Mouse (Mus musculus) gastrocnemius, adult 2 months (tissue): ENCODE measurements around the gene Sf3b6. TPM values are rescaled to one million over a fixed set of nuclear protein-coding genes. Genes with fewer than 3 reads are reported as not detected.
"Not testable (repeated sequence)": the region's sequence is repeated elsewhere in the genome, so short reads cannot be mapped to it uniquely, and the experiment has no call there.

Experiments
- DNase-seq: peaks from one replicate; pipeline ENCODE4 v3.0.0; 2022
- H3K27ac ChIP-seq: fragments of 200-600 bp; 2 replicates; pipeline ENCODE4 v1.8.1; 2022; ENCODE audit warnings: mild to moderate bottlenecking
- H3K4me3 ChIP-seq: fragments of 200-600 bp; 2 replicates; pipeline ENCODE4 v1.8.1; 2022; ENCODE audit warnings: mild to moderate bottlenecking, moderate library complexity
- CTCF ChIP-seq: fragments of 200-600 bp; IDR thresholded peaks from 2 replicates; pipeline ENCODE4 v1.8.1; 2022; ENCODE audit warnings: antibody characterized with exemption, mild to moderate bottlenecking, moderate library complexity
- intact Hi-C: fragments of 180-260 bp; cut with DNase I; formaldehyde crosslinking; loops from one replicate; pipeline ENCODE4 v1.15.1; 2025
- long read RNA-seq, 2 experiments: library from polyadenylated mRNA; stranded (forward); transcript quantifications; one replicate each; pipeline ENCODE4 v2.0.0; 2021
- total RNA-seq, 2 experiments: library from RNA; stranded (reverse); gene quantifications; 2 replicates each; pipeline ENCODE4 v1.2.3; 2021

Sf3b6 gene
- 10 to 100 TPM; 24.0 to 37.0 TPM for total RNA-seq
- long read RNA-seq, experiment 1, transcript Sf3b6-201 (4 exons, 1,180 nt), result major isoform, 15 of 17 reads
- long read RNA-seq, experiment 1, partial matches to known transcripts, result 0 of 17 reads
- long read RNA-seq, experiment 1, other reads (novel, unspliced or antisense), result 0 of 17 reads
- long read RNA-seq, experiment 2, transcript Sf3b6-202 (2 exons, 455 nt), result minor isoform, 8 of 22 reads
- long read RNA-seq, experiment 2, transcript Sf3b6-201 (4 exons, 1,180 nt), result major isoform, 14 of 22 reads
- long read RNA-seq, experiment 2, partial matches to known transcripts, result 0 of 22 reads
- long read RNA-seq, experiment 2, other reads (novel, unspliced or antisense), result 0 of 22 reads

DNA sequence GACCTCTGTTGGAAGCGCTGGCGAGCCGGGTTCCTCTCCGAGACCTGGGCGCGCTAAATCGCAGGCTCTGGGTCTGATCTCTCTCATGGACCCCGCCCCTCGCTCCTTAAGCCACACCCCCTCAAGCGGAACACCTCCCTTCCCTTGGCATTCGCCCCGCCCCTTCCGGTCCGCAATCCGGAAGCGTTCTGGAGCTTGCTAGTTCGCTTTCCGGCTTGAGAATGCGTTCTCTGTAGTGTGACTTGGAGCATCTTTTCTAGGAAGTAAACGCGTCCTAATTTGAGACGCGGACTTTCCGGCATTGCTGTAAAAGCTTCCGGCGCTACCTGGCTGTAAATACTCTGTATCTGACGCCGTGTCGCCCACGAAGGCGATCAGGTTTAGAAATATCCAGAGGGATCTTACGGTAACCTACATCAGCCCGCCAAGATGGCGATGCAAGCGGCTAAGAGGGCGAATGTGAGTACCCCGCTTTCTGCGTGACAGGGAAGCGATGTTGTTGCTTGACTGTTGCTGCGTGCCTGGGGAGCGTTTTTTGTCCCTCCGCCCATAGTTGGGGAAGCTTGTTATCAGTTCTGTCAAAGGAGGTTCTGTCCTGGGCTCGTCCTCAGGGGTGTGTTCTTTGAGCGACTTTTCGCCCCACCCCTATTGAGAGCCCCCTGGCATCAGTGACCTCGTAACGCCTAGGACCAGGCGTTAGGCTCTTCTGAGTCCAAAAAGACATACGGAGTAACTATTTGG lies at the start of gene Sf3b6:
Sf3b6 (plus strand) TSS at position 184 of the 741 bp plus-strand sequence.
- H3K4me3 ChIP-seq, result peak within 1 kb of the TSS; percentile 76
- intact Hi-C loops, result loop anchor here (1.0 kb wide), 1 partner anchor 24 kb away; the partner anchor contains the start of gene Fkbp1b
- H3K27ac ChIP-seq, result peak within 1 kb of the TSS; percentile 92
- no peak for TF ChIP-seq CTCF
- peak; percentile 99 for DNase-seq

- intact Hi-C loops, result loop anchor here (5.0 to 10.0 kb wide), 2 partner anchors 94 to 196 kb away; no protein-coding TSS in a partner anchor
- DNase-seq, result peak; percentile 96
- H3K27ac ChIP-seq, result peak within 1 kb of the TSS; percentile 91
- peak within 1 kb of the TSS; percentile 86 for H3K4me3 ChIP-seq
- peak; percentile 97 for TF ChIP-seq CTCF
Measured at GRCm38 (mm10) chr12:4768492-4769332, 48.6 kb upstream of the Sf3b6 start, which contains the start of the genes Pfn4 and Fam228b. Gene Pfn4, plus strand, starts transcription at chr12:4769022. Gene Fam228b, minus strand, starts transcription at chr12:4769267.

GRCm38 (mm10) chr12:4769333-4769723 lies 48.0 kb upstream of the Sf3b6 start:
- Histone ChIP-seq H3K27ac (peak overlapping the region; percentile 91), H3K4me3 (peak overlapping the region; percentile 86)
- DNase-seq, result no peak
- intact Hi-C loops, result loop anchor here (5.0 to 10.0 kb wide), 2 partner anchors 95 to 197 kb away; no protein-coding TSS in a partner anchor
- no peak for TF ChIP-seq CTCF

DNA sequence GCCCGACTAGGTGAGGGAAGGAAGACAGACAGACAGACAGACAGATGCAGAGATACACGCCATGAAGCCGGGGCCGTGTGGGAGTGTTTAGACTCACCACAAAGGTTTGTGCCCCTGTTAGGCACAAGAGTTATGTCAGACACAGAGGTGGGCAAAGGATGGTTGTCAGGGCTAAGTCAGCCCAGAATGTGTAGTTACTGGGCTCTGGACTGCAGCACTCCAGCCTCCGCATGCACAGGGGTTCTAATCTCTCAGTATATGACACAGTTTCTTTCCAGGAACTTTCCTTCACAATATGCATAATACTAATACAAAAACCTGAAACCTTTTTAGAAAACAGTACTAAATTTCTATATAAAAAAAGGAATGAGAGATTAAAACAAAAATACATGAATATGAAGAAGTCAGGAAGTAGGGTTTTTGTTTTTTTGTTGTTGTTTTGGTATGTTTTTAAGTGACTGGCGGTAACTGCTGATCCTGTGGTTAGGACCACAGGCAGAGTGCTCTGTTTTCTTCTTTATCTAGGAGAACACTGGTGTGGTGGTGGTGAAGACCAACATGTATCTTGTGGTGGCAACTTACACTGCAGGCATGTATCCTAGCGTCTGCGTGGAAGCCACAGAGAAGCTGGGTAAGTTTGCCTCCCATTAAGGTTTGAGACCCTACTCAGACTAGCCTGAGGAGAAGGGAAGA lies 42.3 kb upstream of the Sf3b6 start:
- Histone ChIP-seq H3K4me3 (no peak overlapping the region), H3K27ac (no peak overlapping the region)
- TF ChIP-seq CTCF, result no peak
- DNase-seq, result no peak
- intact Hi-C loops, result no loop called here

GRCm38 (mm10) chr12:4775588-4775949 lies 41.8 kb upstream of the Sf3b6 start:
- no peak for TF ChIP-seq CTCF

DNA sequence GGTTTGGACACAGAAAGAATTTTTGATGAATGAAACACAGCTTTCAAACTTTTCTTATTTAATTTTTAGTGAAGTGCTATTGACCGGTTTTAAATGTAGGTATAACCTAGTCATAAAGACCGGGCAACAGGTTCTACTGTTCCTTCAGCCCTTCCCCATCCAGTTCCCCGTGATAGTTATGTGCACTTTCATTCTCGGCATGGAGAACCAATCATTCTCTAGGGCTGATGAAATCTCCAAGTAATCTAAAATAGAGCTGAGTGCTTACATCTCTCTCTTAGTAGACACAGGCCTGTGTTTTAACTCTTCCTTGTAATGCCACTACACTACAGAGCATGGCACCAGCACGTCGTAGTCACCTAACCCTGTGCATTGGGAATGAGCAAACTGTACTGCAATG lies 39.6 kb upstream of the Sf3b6 start:
- intact Hi-C loops, result no loop called here
- Histone ChIP-seq H3K4me3 (no peak overlapping the region), H3K27ac (no peak overlapping the region)
- DNase-seq, result no peak
- TF ChIP-seq CTCF, result no peak

More at GRCm38 (mm10) chr12:4775588-4775949, 41.8 kb upstream of the Sf3b6 start:
- intact Hi-C loops, result no loop called here
- H3K4me3 ChIP-seq, result no peak overlapping the region
- H3K27ac ChIP-seq, result no peak overlapping the region
- no peak for DNase-seq

- no peak for DNase-seq
- Histone ChIP-seq H3K4me3 (no peak overlapping the region), H3K27ac (no peak overlapping the region)
- no peak for TF ChIP-seq CTCF
- intact Hi-C loops, result no loop called here
Measured at GRCm38 (mm10) chr12:4780245-4780644, 37.1 kb upstream of the Sf3b6 start.

DNA sequence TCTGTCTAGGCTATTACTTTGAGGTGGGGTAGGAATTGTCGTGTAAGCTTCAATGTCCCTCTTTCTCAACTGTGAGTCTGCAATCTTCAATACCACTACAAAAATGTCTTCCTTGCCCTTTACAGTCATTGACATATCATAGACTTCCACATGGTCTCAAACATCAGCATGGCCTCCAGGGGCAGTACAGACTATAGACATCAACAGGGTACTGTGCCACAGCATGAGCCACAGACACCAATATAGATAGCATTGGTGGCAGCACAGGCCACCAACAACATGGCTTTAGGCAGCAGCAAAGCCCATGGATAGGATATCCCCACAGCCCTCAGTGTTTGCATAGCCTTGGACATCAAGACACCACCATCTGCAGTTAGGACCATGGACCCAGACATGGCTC lies 36.1 kb upstream of the Sf3b6 start:
- Histone ChIP-seq H3K27ac (no peak overlapping the region), H3K4me3 (no peak overlapping the region)
- no peak for DNase-seq
- TF ChIP-seq CTCF, result no peak
- intact Hi-C loops, result no loop called here

DNA sequence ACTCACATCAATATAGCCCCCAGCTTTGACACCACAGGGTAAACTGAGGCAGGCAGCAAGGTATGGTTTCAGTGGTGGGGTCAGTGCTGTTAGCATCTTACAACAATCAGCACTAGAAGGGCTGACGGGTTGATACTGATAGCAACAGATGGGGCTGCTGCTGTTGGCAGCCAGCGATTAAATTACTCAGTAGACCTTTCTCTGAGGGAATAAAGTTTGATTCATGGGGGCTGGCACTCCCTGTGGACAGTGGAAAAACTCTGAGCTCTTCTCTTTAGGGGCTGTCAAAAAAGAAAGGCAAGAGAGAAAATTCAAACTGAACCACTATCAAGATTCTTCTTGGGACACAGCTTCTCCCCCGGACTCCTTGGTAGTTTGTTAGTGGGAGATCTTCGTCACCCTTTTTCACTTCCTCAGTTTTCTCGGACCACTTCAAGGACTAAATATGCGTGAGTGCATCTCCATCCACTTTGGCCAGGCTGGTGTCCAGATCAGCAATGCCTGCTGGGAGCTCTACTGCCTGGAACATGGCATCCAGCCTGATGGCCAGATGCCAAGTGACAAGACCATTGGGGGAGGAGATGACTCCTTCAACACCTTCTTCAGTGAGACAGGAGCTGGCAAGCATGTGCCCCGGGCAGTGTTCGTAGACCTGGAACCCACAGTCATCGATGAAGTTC lies 35.5 kb upstream of the Sf3b6 start:
- intact Hi-C loops, H3K27ac ChIP-seq: not testable (repeated sequence)

DNA sequence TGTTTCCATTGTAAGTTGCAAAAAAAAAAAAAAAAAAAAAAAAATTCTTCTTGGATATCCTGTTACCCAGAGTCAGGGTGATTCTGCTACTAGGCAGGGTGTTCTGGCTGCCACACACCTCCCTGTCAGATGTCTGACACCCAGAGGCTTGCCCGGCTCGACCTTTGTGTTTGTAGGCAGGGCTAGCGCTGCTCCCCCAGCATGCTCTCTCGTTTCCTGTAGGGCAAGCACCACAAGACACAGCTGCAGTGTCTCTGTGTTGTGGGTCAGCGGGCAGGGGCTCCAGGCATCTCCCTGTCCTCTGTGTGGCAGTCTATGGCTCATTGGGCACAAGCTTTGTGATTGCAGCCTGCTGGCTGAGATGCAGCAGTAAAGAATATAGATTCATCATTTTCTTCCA lies 33.7 kb upstream of the Sf3b6 start:
- TF ChIP-seq CTCF, result no peak
- no peak for DNase-seq
- H3K4me3 ChIP-seq, result no peak overlapping the region
- intact Hi-C loops, result no loop called here
- no peak overlapping the region for H3K27ac ChIP-seq

More for the DNA sequence above, 35.5 kb upstream of the Sf3b6 start:
- not testable (repeated sequence) for H3K4me3 ChIP-seq, DNase-seq

DNA sequence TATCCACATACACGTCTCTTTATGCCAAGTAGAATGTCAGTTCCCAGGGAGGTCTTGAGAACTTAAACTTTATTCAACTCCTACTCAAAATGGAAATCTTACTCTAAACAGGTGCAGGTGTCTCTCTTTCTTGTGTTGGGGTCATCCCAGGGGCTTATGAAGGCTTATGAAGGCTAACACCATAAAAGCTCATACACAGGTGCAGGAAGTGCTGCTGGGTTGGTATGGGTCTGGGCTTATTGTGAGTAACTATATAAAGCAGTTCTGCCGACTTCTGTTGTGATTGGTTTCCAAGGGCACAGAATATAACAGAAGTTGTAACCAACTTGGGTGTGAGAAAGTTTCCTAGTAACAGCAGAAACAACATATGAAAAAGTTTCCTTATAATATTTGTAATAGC lies 32.9 kb upstream of the Sf3b6 start:
- Histone ChIP-seq H3K27ac (no peak overlapping the region), H3K4me3 (no peak overlapping the region)
- intact Hi-C loops, result no loop called here
- no peak for TF ChIP-seq CTCF
- DNase-seq, result no peak

- H3K4me3 ChIP-seq, DNase-seq, intact Hi-C loops, H3K27ac ChIP-seq: not testable (repeated sequence)
Measured at GRCm38 (mm10) chr12:4788128-4788527, 29.2 kb upstream of the Sf3b6 start.
